Mouse (Mus musculus): ENCODE results near the gene Ints3.

GRCm38 (mm10) chr3:90425499-90425898, 7.9 kb downstream of the Ints3 start:
- TF ChIP-seq CTCF (IDR thresholded peaks at IDR 0.05; ENCODE audit: control insufficient read depth, insufficient read depth, insufficient read length) (no peak), FOSL1 (IDR thresholded peaks at IDR 0.05; ENCODE audit: insufficient read depth, low read length, poor library complexity, severe bottlenecking) (no peak), MAX (IDR thresholded peaks at IDR 0.05) (no peak), USF1 (IDR thresholded peaks at IDR 0.05; ENCODE audit: low read depth) (no peak), MYOG (IDR thresholded peaks at IDR 0.05; ENCODE audit: control insufficient read depth, extremely low read depth, insufficient read length) (no peak), MYOD1 (IDR thresholded peaks at IDR 0.05; ENCODE audit: control insufficient read depth, insufficient read length, low read depth) (no peak)

Measured in C2C12 (cell line).